Mouse (Mus musculus) testis, adult 2 months (tissue): ENCODE measurements around the gene Smco2. TPM values are rescaled to one million over a fixed set of nuclear protein-coding genes. Genes with fewer than 3 reads are reported as not detected.

ENCODE experiments used
- H3K27ac ChIP-seq: fragments of 200-500 bp; 2 replicates; pipeline ENCODE4 v1.5.1; 2012; ENCODE audit warnings: low read depth, low read length; ENCODE audit not compliant: control insufficient read depth, insufficient read depth
- H3K27me3 ChIP-seq: fragments of 200-500 bp; 2 replicates; pipeline ENCODE4 v1.6.1; 2012; ENCODE audit warnings: mild to moderate bottlenecking, low read length, moderate library complexity; ENCODE audit not compliant: control insufficient read depth, insufficient read depth
- H3K36me3 ChIP-seq: fragments of 200-500 bp; 2 replicates; pipeline ENCODE4 v1.6.1; 2012; ENCODE audit warnings: mild to moderate bottlenecking, low read length; ENCODE audit not compliant: control insufficient read depth, insufficient read depth
- H3K4me1 ChIP-seq: fragments of 200-500 bp; 2 replicates; pipeline ENCODE4 v1.6.1; 2012; ENCODE audit warnings: low read length; ENCODE audit not compliant: control insufficient read depth, insufficient read depth
- H3K4me3 ChIP-seq: fragments of 200-500 bp; 2 replicates; pipeline ENCODE4 v1.5.1; 2012; ENCODE audit warnings: low read depth, mild to moderate bottlenecking, low read length, moderate library complexity, mixed read lengths; ENCODE audit not compliant: control insufficient read depth
- CTCF ChIP-seq: fragments of 200-500 bp; IDR thresholded peaks from 2 replicates; pipeline ENCODE4 v1.5.1; 2012; ENCODE audit warnings: low read depth, mild to moderate bottlenecking, inconsistent platforms, low read length, moderate library complexity; ENCODE audit not compliant: control insufficient read depth, insufficient read depth, insufficient replicate concordance
- POLR2A ChIP-seq: fragments of 200-500 bp; IDR thresholded peaks from 2 replicates; pipeline ENCODE4 v1.6.1; 2012; ENCODE audit warnings: low read depth, mild to moderate bottlenecking, inconsistent platforms, low read length, moderate library complexity; ENCODE audit not compliant: control insufficient read depth
- polyA plus RNA-seq: library from polyadenylated mRNA; depleted of rRNA; stranded (reverse); fragments of >200 nt; gene quantifications from 2 replicates; pipeline ENCODE4 v1.2.3, GENCODE M21; 2012

Gene Smco2
- polyA plus RNA-seq, 1 experiment, result 299 TPM

DNA sequence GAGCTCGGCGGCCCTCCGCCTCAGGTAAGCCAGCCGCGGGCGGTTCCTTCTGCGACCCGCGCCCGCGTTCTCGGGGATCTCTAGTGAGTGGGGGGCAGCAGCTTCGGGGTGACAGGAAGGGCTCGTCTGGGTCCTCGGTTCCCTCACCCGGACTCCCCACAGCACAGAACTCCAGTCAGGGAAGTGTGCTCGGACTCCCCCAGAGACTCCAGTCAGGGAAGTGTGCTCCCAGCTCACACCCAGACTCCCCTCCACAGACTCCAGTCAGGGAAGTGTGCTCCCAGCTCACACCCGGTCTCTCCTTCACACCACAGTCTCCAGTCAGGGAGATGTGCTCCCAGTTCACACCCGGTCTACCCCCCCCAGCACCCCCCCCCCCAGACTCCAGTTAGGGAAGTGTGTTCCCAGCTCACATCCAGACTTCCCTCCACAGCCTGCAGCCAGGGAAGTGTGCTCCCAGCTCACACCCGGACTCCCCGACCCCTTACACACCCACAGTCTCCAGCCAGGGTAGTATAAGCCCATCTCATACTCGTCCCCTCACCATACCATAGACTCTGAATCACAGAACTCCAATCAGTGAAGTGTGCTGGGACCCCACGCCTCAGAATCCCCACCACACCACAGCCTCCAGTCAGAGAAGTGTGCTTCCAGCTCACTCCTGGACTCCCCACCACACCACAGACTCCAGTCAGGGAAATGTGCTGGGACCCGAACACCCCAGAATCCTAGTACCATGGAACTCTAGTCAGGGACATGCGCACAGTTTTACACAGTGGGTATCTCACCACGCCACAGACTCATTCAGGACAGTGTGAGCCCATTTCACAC is 39.0 kb downstream of the Smco2 start:
- TF ChIP-seq POLR2A, result peak; percentile 4; the same call in 1 of the 2 replicates
- TF ChIP-seq CTCF, result no peak

DNA sequence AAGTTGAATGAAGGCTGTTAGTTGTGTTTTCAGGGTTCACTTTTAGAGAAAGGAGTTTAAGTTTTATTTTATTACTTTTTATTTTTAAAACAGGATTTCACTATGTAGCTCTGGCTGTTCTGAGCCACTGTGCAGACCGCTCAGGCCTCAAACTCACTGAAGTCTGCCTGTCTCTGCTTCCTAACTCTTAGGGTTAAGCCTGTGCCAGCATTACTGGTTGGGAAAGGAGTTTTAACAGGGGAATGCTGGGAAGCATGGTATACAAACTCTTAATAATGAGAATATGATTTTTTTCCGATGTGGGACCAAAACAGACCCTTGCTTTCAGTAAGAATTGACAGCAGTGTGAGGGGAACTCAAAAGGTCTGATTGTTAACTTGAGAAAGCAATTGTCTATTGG is 40.3 kb downstream of the Smco2 start:
- no peak overlapping the region for H3K27ac ChIP-seq
- no peaks in the 10 kb centered on the region for H3K36me3 ChIP-seq
- no peak for TF ChIP-seq POLR2A
- no peak for TF ChIP-seq CTCF
- no peak overlapping the region for H3K4me3 ChIP-seq
- H3K4me1 ChIP-seq, result peaks cover 8% of the 10 kb centered on the region
- no peaks in the 10 kb centered on the region for H3K27me3 ChIP-seq

More for the DNA sequence above, 39.0 kb downstream of the Smco2 start:
- Histone ChIP-seq H3K36me3 (no peaks in the 10 kb centered on the region), H3K27me3 (no peaks in the 10 kb centered on the region), H3K4me1 (peaks cover 8% of the 10 kb centered on the region), H3K27ac (peak overlapping the region; percentile 65), H3K4me3 (peak overlapping the region; percentile 91)

DNA sequence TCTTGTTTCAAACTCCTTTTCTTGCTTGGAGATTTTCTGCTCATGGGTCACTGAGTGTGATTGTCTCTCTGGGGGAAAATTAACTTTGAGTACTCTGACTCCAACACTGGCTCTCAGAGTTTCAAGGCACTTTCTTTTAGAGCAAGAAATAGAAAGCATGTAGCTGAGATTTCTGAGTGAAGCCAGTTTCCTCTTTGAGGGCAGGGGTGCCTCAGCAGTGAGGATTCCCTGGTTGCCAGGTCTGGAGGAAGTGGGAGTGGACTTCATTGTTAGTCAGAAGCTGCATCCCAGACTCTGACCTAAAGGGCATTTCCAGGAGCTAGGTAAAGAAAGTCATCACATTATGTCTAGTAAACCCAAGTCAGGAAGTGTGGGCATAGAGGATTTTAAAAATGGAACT is 40.7 kb downstream of the Smco2 start:
- peaks cover 8% of the 10 kb centered on the region for H3K4me1 ChIP-seq
- H3K27me3 ChIP-seq, result no peaks in the 10 kb centered on the region
- TF ChIP-seq POLR2A (no peak), CTCF (no peak)
- H3K27ac ChIP-seq, result no peak overlapping the region
- H3K36me3 ChIP-seq, result no peaks in the 10 kb centered on the region
- no peak overlapping the region for H3K4me3 ChIP-seq

DNA sequence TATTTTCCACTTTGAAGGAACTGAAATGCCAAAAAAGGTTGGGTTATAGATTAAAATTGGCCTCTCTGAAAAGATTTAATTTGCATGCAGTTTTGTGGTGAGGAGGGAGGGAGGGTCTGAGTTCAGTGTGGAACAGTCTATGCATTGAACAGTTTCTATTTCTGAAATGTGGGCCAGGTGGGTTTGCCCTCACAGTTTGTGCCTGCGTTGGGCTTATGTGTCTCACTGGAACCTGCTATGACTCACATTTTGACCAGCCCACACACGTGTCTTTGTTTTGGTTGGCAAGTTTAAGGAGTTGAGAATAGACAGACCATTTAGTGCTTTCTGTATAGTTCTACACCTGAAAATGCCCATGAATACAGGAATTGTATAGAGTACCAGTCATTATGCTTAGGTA is 44.0 kb downstream of the Smco2 start:
- Histone ChIP-seq H3K27me3 (no peaks in the 10 kb centered on the region), H3K36me3 (no peaks in the 10 kb centered on the region), H3K4me1 (peaks cover 6% of the 10 kb centered on the region), H3K4me3 (no peak overlapping the region), H3K27ac (no peak overlapping the region)
- no peak for TF ChIP-seq CTCF
- TF ChIP-seq POLR2A, result no peak

DNA sequence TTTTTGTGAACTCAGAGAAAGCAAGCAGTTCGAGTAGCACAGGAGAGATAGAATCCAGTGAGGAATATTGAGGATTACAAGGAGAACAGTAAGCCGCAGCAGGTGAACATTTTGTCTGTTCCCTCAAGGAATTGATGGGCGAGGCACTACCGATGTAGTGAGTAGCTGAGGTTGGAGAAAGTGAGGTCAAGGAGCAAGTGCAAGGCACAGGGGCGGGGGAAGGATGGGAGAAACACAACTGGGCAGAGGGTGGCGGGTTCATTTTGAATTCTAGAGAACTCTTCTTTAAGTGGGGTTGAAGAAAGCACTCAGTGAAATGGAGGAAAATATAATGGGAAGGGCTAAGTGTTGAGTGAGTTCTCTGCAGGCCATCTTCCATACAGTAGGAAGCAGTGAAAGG is 48.8 kb downstream of the Smco2 start:
- Histone ChIP-seq H3K4me1 (no peaks in the 10 kb centered on the region; the same call in 1 of the 2 replicates), H3K27me3 (no peaks in the 10 kb centered on the region), H3K27ac (no peak overlapping the region), H3K36me3 (no peaks in the 10 kb centered on the region), H3K4me3 (no peak overlapping the region)
- TF ChIP-seq CTCF (no peak), POLR2A (no peak)

DNA sequence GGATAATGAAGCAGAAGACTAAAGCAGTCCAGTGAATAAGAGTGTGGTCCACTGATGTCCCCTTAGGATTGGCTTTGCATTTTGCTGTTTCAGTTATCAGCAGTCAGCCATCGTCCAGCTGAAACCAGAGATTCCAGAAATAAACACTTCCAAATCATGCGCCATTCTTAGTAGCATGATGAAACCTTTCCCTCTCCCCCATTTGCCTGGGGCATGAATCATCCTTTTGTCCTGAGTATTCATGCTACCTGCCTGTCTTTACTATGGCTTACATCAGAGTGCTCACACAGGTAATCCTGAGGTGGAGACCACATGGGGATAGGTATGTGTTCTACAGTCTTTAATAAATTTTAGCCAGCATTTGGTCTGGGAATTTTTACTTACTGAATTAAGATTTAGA is 49.7 kb downstream of the Smco2 start:
- Histone ChIP-seq H3K27me3 (no peaks in the 10 kb centered on the region), H3K36me3 (no peaks in the 10 kb centered on the region), H3K27ac (no peak overlapping the region), H3K4me3 (no peak overlapping the region), H3K4me1 (no peaks in the 10 kb centered on the region; the same call in 1 of the 2 replicates)
- TF ChIP-seq CTCF (no peak), POLR2A (no peak)

DNA sequence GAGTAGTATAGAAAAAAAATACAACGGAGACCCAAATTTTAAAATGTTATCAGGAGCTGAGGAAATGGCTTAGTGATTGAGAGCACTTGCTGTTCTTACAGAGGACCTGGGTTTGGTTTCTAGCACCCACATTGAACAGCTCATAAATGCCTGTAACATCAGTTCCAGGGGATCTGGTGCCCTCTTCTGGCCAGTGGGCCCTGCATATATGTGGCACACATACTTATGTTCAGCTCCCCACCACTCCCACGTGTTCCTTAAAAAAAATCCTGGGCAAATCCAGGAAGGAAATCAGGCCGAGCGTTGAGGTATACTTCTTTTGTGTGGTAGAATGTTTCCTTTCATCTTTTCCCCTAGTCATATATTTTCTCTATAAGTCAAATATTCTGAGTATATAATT is 52.0 kb downstream of the Smco2 start:
- TF ChIP-seq CTCF, result no peak
- TF ChIP-seq POLR2A, result no peak
- Histone ChIP-seq H3K4me1 (no peaks in the 10 kb centered on the region; the same call in 1 of the 2 replicates), H3K27ac (no peak overlapping the region), H3K4me3 (no peak overlapping the region), H3K36me3 (no peaks in the 10 kb centered on the region), H3K27me3 (no peaks in the 10 kb centered on the region)
